Mouse (Mus musculus) liver, embryonic 12.5 days (tissue): ENCODE results near the gene Tom1l2. TPM values are rescaled to one million over a fixed set of nuclear protein-coding genes. Genes with fewer than 3 reads are reported as not detected.

Source experiments
- ATAC-seq: fragments of 200-750 bp; cut with Nextera tagmentation; 2 replicates; pipeline ENCODE4 v1.8.0; 2017; ENCODE audit warnings: moderate number of reproducible peaks, mild to moderate bottlenecking, moderate library complexity
- H3K27ac ChIP-seq: fragments of 300-500 bp; sonication (generic); 2 replicates; pipeline ENCODE4 v1.5.1; 2016; ENCODE audit warnings: mild to moderate bottlenecking
- H3K27me3 ChIP-seq: fragments of 300-500 bp; sonication (generic); replicated peaks from 2 replicates; pipeline ENCODE4 v1.6.1; 2016; ENCODE audit warnings: mild to moderate bottlenecking, moderate library complexity
- H3K36me3 ChIP-seq: fragments of 300-500 bp; sonication (generic); 2 replicates; pipeline ENCODE4 v1.6.1; 2016; ENCODE audit warnings: mild to moderate bottlenecking, moderate library complexity
- H3K4me1 ChIP-seq: fragments of 300-500 bp; sonication (generic); 2 replicates; pipeline ENCODE4 v1.6.1; 2016
- H3K4me2 ChIP-seq: fragments of 300-500 bp; sonication (generic); 2 replicates; pipeline ENCODE4 v1.6.1; 2016; ENCODE audit warnings: mild to moderate bottlenecking, moderate library complexity
- H3K4me3 ChIP-seq: fragments of 300-500 bp; sonication (generic); 2 replicates; pipeline ENCODE4 v1.5.1; 2016; ENCODE audit warnings: mild to moderate bottlenecking, moderate library complexity
- H3K9ac ChIP-seq: fragments of 300-500 bp; sonication (generic); 2 replicates; pipeline ENCODE4 v1.6.1; 2016; ENCODE audit warnings: mild to moderate bottlenecking, moderate library complexity
- H3K9me3 ChIP-seq: fragments of 300-500 bp; sonication (generic); replicated peaks from 2 replicates; pipeline ENCODE4 v1.6.1; 2016; ENCODE audit warnings: mild to moderate bottlenecking, moderate library complexity
- WGBS: fragments of 180-500 bp; shearing (Covaris S2); methylation state at CpG from one replicate; pipeline ENCODE4 v1.1.7; 2016; ENCODE audit not compliant: insufficient replicate concordance; 5-methylcytosine and 5-hydroxymethylcytosine counted together
- polyA plus RNA-seq: library from polyadenylated mRNA; unstranded; fragments of >200 nt; fragmentation: Nextera tagmentation; extraction: Ambion mirVana; gene quantifications from 2 replicates; pipeline ENCODE4 v1.2.1, GENCODE M21; 2016

Gene Tom1l2
- polyA plus RNA-seq, 1 experiment from 2014 or later: 9.6 TPM

- no peaks in the 10 kb centered on the region for H3K4me1 ChIP-seq
- H3K27ac ChIP-seq: no peak overlapping the region
- no peaks in the 10 kb centered on the region for H3K9me3 ChIP-seq
- H3K9ac ChIP-seq: no peak overlapping the region
- no peak overlapping the region for H3K4me2 ChIP-seq
- H3K27me3 ChIP-seq: peaks cover 32% of the 10 kb centered on the region
- H3K36me3 ChIP-seq: no peaks in the 10 kb centered on the region
- ATAC-seq: no peak
- no peak overlapping the region for H3K4me3 ChIP-seq
- WGBS: 52% methylated on average over 3 of the region's 3 CpGs
These were observed 14.6 kb upstream of the Tom1l2 start for GRCm38 (mm10) chr11:60367256-60367655.

- H3K27ac ChIP-seq: no peak overlapping the region
These were observed 13.7 kb upstream of the Tom1l2 start for GRCm38 (mm10) chr11:60366239-60367019.

DNA sequence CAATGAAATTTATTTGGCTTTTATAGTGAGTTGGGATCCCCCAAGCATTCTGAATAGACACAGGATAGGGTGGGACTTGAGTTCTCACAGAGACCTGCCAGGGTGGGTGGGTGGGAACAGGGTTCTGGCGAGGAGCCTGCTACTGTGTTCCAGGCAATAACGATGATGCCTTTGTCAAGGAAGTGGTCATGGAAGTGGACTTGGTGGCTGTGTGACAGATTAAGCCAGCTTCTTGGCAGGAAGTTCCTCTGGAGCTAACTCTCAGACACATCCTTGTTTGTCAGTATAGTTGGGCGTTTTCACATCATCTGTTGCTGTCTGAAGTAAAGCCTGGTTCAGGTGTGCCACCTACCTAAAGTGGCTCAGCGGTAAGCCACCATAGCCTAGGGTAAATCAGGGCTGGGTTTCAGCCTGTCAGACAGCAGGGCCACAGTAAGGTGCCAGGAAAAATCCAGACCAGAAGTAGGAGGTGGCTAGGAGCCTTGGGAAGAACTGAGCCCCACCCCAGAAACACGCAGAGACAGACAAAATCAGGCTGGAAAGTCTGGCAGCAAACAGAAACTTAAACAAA lies 8.0 kb upstream of the Tom1l2 start:
- no peak for ATAC-seq
- Histone ChIP-seq H3K9me3 (no peaks in the 10 kb centered on the region), H3K27me3 (0 out of 2 replicates have a peak, but pooled peaks cover 7% of the 10 kb centered on the region), H3K36me3 (no peaks in the 10 kb centered on the region), H3K4me2 (no peak overlapping the region), H3K4me3 (no peak overlapping the region), H3K4me1 (no peaks in the 10 kb centered on the region), H3K27ac (no peak overlapping the region), H3K9ac (no peak overlapping the region)
- WGBS: 46% methylated on average over 5 of the region's 5 CpGs

More at GRCm38 (mm10) chr11:60366239-60367019, 13.7 kb upstream of the Tom1l2 start:
- Histone ChIP-seq H3K9me3 (no peaks in the 10 kb centered on the region), H3K9ac (no peak overlapping the region), H3K27me3 (peaks cover 32% of the 10 kb centered on the region), H3K4me3 (no peak overlapping the region), H3K4me1 (no peaks in the 10 kb centered on the region), H3K36me3 (no peaks in the 10 kb centered on the region), H3K4me2 (no peak overlapping the region)
- ATAC-seq: no peak
- 35% methylated on average over 16 of the region's 16 CpGs for WGBS

DNA sequence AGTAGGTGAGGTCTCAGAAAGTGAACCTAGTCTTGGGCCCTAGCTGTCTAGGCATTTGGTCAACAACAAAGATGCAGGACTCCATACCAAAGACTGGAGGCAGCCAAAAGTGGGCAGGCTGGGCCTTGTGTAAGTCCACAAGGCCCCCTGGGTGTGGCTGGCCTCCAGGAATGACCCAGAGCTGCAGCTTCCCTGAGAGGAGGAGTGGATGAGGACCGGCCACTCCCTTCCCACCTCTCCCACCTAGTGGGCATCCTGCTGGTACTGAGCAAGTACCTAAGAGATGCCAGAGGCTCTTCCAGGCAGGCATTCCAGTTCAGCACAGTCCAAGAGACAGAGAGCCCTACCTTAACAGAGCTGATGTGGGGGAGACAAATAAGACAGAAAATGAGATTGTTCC lies 7.2 kb upstream of the Tom1l2 start:
- 52% methylated on average over 1 of the region's 1 CpGs for WGBS
- H3K9ac ChIP-seq: no peak overlapping the region
- H3K27ac ChIP-seq: no peak overlapping the region
- H3K36me3 ChIP-seq: no peaks in the 10 kb centered on the region
- no peak for ATAC-seq
- H3K4me3 ChIP-seq: no peak overlapping the region
- no peak overlapping the region for H3K4me2 ChIP-seq
- no peaks in the 10 kb centered on the region for H3K4me1 ChIP-seq
- H3K27me3 ChIP-seq: 0 out of 2 replicates have a peak, but pooled peaks cover 7% of the 10 kb centered on the region
- H3K9me3 ChIP-seq: no peaks in the 10 kb centered on the region

DNA sequence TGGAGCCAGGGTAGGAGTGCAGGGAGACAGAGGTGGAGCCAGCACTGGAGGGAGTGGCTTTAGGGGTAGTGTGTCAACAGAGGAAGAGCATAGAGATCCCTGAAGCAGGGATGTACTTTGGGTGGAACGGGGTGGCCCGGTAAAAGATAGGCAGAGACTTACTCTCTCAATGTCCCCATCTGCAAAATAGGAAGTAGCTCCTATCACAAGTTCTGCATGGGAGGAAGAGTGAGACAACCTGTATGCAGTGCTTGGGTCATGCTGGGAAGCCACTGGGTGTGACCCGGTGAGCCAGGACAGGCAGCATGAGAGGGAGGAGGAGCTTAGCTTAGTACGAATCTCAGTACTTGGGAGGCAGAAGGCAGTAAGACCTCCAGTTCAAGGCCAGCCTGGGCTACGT lies 6.4 kb upstream of the Tom1l2 start:
- H3K27me3 ChIP-seq: 0 out of 2 replicates have a peak, but pooled peaks cover 7% of the 10 kb centered on the region
- no peaks in the 10 kb centered on the region for H3K4me1 ChIP-seq
- H3K4me3 ChIP-seq: no peak overlapping the region
- WGBS: 45% methylated on average over 5 of the region's 5 CpGs
- H3K9ac ChIP-seq: no peak overlapping the region
- H3K9me3 ChIP-seq: no peaks in the 10 kb centered on the region
- no peaks in the 10 kb centered on the region for H3K36me3 ChIP-seq
- no peak overlapping the region for H3K27ac ChIP-seq
- no peak overlapping the region for H3K4me2 ChIP-seq
- ATAC-seq: no peak

DNA sequence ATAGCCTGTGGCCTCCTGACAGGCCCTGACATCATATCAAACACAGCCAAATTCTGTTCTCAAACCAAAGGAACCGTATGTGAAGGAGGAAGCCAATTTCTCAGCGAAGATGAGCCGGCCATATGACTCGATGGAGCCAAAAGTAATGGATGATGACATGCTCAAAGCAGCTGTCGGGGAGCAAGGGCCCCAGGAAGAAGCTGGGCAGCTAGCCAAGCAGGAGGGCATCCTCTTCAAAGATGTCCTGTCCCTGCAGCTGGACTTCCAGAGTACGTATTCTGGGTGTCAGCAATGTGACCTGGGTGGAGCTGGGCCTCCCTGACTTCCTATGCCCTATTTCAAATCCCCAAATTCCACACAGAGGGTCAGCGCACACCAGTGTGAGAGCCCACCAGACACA lies 5.8 kb upstream of the Tom1l2 start:
- 0 out of 2 replicates have a peak, but pooled peaks cover 7% of the 10 kb centered on the region for H3K27me3 ChIP-seq
- H3K9me3 ChIP-seq: no peaks in the 10 kb centered on the region
- H3K4me1 ChIP-seq: peaks cover 5% of the 10 kb centered on the region
- H3K4me2 ChIP-seq: no peak overlapping the region
- H3K36me3 ChIP-seq: no peaks in the 10 kb centered on the region
- H3K9ac ChIP-seq: no peak overlapping the region
- WGBS: 65% methylated on average over 7 of the region's 7 CpGs
- H3K4me3 ChIP-seq: no peak overlapping the region
- no peak for ATAC-seq
- no peak overlapping the region for H3K27ac ChIP-seq

DNA sequence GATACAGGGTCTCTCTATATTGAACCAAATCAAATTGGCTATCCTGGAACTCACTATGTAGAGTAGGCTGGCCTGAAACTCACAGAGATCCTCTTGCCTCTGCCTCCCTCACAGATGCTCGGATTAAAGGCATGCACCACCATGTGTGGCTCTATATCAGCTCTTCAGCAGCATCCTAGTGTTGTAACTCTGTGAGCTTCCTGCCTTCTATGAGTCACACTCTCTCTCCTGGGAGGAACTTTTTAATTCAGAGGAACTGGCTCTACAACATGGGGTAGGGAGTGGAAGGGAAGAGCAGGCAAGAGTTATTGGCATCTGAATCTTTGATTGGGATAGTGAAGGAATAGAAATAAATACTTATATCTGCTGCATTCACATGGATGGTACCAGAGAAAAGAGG lies 4.4 kb upstream of the Tom1l2 start:
- Histone ChIP-seq H3K27ac (no peak overlapping the region), H3K4me1 (peaks cover 11% of the 10 kb centered on the region), H3K4me3 (no peak overlapping the region), H3K27me3 (0 out of 2 replicates have a peak, but pooled peaks cover 7% of the 10 kb centered on the region), H3K9me3 (no peaks in the 10 kb centered on the region), H3K4me2 (no peak overlapping the region), H3K9ac (no peak overlapping the region), H3K36me3 (no peaks in the 10 kb centered on the region)
- 30% methylated on average over 1 of the region's 1 CpGs for WGBS
- ATAC-seq: no peak

DNA sequence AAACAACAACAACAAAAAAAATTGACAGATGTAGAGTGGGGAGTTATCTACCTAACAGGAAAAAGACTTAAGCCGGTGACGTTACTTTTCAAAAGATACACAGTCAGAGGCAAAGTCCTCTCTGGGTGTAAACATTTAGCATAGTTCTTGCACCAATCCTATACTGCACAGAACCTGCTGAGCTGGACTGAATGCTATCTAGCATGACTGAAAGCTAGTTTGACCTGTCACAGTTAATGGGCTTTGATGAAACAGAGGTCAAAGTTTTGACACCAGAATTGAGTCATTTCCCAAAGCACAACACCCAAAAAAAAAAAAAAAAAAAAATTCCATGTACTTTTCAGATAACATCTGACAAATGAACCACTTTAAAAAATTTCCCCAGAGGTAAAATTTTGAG lies 3.2 kb upstream of the Tom1l2 start:
- H3K4me3 ChIP-seq: no peak overlapping the region
- 70% methylated on average over 2 of the region's 2 CpGs for WGBS
- H3K9me3 ChIP-seq: no peaks in the 10 kb centered on the region
- no peak overlapping the region for H3K4me2 ChIP-seq
- H3K4me1 ChIP-seq: peaks cover 22% of the 10 kb centered on the region
- H3K27ac ChIP-seq: no peak overlapping the region
- 0 out of 2 replicates have a peak, but pooled peaks cover 7% of the 10 kb centered on the region for H3K27me3 ChIP-seq
- no peak for ATAC-seq
- no peaks in the 10 kb centered on the region for H3K36me3 ChIP-seq
- H3K9ac ChIP-seq: no peak overlapping the region

DNA sequence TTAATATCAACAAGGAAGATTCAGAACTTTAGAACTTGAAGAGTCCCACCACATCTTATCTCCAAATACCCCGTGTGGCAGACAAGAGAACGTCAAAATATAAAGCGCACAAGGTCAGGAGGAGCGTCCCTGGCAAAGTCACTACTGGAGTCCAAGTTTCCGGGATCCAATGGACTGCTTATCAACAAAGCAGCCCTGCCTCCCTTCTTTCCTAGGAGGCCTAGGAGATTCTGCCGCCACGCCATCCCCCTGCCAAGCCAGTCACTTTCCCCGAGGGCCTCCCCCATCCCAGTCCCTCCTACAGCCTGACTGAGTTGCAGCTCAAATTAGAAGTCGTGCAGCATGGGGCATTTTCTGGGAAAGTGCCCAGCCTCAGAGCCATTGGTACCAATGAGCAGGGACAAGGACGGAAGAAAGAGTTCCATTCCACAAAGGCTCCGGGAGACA lies 757 bp downstream of the Tom1l2 start:
- ATAC-seq: no peak
- peak overlapping the region; percentile 94 for H3K4me2 ChIP-seq
- H3K36me3 ChIP-seq: no peaks in the 10 kb centered on the region
- H3K4me3 ChIP-seq: peak overlapping the region; percentile 75
- no peaks in the 10 kb centered on the region for H3K9me3 ChIP-seq
- no peaks in the 10 kb centered on the region for H3K27me3 ChIP-seq
- WGBS: 17% methylated on average over 11 of the region's 11 CpGs
- peak overlapping the region; percentile 81 for H3K27ac ChIP-seq
- peaks cover 52% of the 10 kb centered on the region for H3K4me1 ChIP-seq
- peak overlapping the region; percentile 79 for H3K9ac ChIP-seq

GRCm38 (mm10) chr11:60351388-60351787 lies 1.3 kb downstream of the Tom1l2 start:
- peaks cover 58% of the 10 kb centered on the region for H3K4me1 ChIP-seq
- peak overlapping the region; percentile 81 for H3K27ac ChIP-seq
- ATAC-seq: no peak
- peak overlapping the region; percentile 94 for H3K4me2 ChIP-seq
- no peaks in the 10 kb centered on the region for H3K9me3 ChIP-seq
- H3K9ac ChIP-seq: peak overlapping the region; percentile 79; the same call in 1 of the 2 replicates
- 61% methylated on average over 2 of the region's 2 CpGs for WGBS
- no peaks in the 10 kb centered on the region for H3K36me3 ChIP-seq
- H3K4me3 ChIP-seq: peak overlapping the region; percentile 75
- no peaks in the 10 kb centered on the region for H3K27me3 ChIP-seq

DNA sequence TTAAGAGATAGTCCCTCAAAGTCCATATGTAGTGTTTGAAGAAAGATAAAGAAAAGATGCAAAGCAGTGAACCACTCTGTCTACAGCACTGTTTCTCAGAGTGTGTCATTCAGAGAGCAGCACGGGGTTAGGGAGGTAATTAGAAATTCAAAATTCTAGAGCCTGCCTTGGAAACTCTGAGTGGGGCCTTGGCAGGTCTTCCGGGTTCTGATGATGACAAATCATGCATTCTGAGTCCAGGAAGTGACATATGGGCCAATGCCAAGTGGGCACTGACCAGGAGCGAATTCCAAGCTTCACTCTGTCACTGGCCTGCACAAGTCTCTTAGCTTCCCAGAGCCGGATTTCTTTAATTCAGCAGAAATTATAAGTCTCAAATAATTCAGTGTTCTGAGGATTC lies 6.2 kb downstream of the Tom1l2 start:
- no peak overlapping the region for H3K4me2 ChIP-seq
- H3K4me3 ChIP-seq: no peak overlapping the region
- H3K4me1 ChIP-seq: peaks cover 51% of the 10 kb centered on the region
- H3K36me3 ChIP-seq: peaks cover 6% of the 10 kb centered on the region; the same call in 1 of the 2 replicates
- peak overlapping the region; percentile 8; the same call in 1 of the 2 replicates for H3K27ac ChIP-seq
- H3K27me3 ChIP-seq: no peaks in the 10 kb centered on the region
- no peak for ATAC-seq
- H3K9me3 ChIP-seq: no peaks in the 10 kb centered on the region
- 68% methylated on average over 4 of the region's 4 CpGs for WGBS
- H3K9ac ChIP-seq: no peak overlapping the region

DNA sequence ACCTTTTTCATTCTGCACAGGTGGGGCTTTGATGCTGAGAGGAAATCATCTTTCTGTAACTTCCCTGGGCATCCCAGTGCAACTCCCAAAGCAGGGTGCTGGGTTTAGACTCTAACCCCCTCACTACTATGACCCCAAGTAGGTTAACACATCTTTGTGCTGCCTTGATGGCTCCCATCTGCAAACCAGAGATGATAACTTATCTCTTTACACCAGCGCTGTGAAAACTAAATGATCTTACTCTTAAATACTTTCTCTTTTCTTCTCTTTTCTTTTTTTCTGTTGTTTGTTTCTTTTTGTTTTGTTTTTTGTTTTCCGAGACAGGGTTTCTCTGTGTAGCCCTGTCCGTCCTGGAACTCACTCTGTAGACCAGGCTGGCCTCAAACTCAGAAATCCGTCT lies 6.8 kb downstream of the Tom1l2 start:
- no peak for ATAC-seq
- WGBS: 62% methylated on average over 4 of the region's 4 CpGs
- peaks cover 6% of the 10 kb centered on the region; the same call in 1 of the 2 replicates for H3K36me3 ChIP-seq
- no peak overlapping the region for H3K4me3 ChIP-seq
- no peaks in the 10 kb centered on the region for H3K9me3 ChIP-seq
- H3K4me1 ChIP-seq: peaks cover 45% of the 10 kb centered on the region
- no peak overlapping the region for H3K9ac ChIP-seq
- 0 out of 2 replicates have a peak overlapping the region, but pooled peaks have one; percentile 12 for H3K4me2 ChIP-seq
- H3K27me3 ChIP-seq: no peaks in the 10 kb centered on the region
- no peak overlapping the region; the same call in 1 of the 2 replicates for H3K27ac ChIP-seq
